Mouse (Mus musculus): ENCODE data around the gene Os9. TPM values are rescaled to one million over a fixed set of nuclear protein-coding genes. Genes with fewer than 3 reads are reported as not detected.

The Os9 gene
- polyA plus RNA-seq, 1 experiment = 111 TPM

GRCm38 (mm10) chr10:127150471-127150872 is 29.5 kb upstream of the Os9 start:
- no peak for DNase-seq
- no peak overlapping the region for H3K4me3 ChIP-seq (replicated peaks; ENCODE audit: extremely low read depth, low read depth, low read length)
- no peaks in the 10 kb centered on the region for H3K4me1 ChIP-seq (ENCODE audit: control insufficient read depth, insufficient read depth, low read length)
- TF ChIP-seq POLR2A (IDR thresholded peaks at IDR 0.05; ENCODE audit: borderline replicate concordance, extremely low read depth, low read depth, low read length) (no peak), CTCF (IDR thresholded peaks at IDR 0.05; ENCODE audit: insufficient read depth, low read length) (no peak)
- WGBS = 64% methylated on average over 4 of the region's 4 CpGs

GRCm38 (mm10) chr10:127147135-127147534 is 26.2 kb upstream of the Os9 start:
- WGBS = 60% methylated on average over 6 of the region's 6 CpGs
- DNase-seq = no peak
- Histone ChIP-seq H3K4me3 (replicated peaks; ENCODE audit: extremely low read depth, low read depth, low read length) (no peak overlapping the region), H3K4me1 (ENCODE audit: control insufficient read depth, insufficient read depth, low read length) (no peaks in the 10 kb centered on the region)
- TF ChIP-seq POLR2A (IDR thresholded peaks at IDR 0.05; ENCODE audit: borderline replicate concordance, extremely low read depth, low read depth, low read length) (no peak), CTCF (IDR thresholded peaks at IDR 0.05; ENCODE audit: insufficient read depth, low read length) (no peak)

- no peak for DNase-seq
- Histone ChIP-seq H3K4me3 (replicated peaks; ENCODE audit: extremely low read depth, low read depth, low read length) (no peak overlapping the region), H3K4me1 (ENCODE audit: control insufficient read depth, insufficient read depth, low read length) (no peaks in the 10 kb centered on the region)
- WGBS = 57% methylated on average over 5 of the region's 5 CpGs
- TF ChIP-seq CTCF (IDR thresholded peaks at IDR 0.05; ENCODE audit: insufficient read depth, low read length) = no peak
- no peak for TF ChIP-seq POLR2A (IDR thresholded peaks at IDR 0.05; ENCODE audit: borderline replicate concordance, extremely low read depth, low read depth, low read length)
Measured at GRCm38 (mm10) chr10:127145303-127145702, 24.4 kb upstream of the Os9 start.

GRCm38 (mm10) chr10:127144536-127144935 is 23.6 kb upstream of the Os9 start:
- no peak overlapping the region for H3K4me3 ChIP-seq (replicated peaks; ENCODE audit: extremely low read depth, low read depth, low read length)
- TF ChIP-seq CTCF (IDR thresholded peaks at IDR 0.05; ENCODE audit: insufficient read depth, low read length) = no peak
- no peak for TF ChIP-seq POLR2A (IDR thresholded peaks at IDR 0.05; ENCODE audit: borderline replicate concordance, extremely low read depth, low read depth, low read length)
- no peak for DNase-seq
- H3K4me1 ChIP-seq (ENCODE audit: control insufficient read depth, insufficient read depth, low read length) = no peaks in the 10 kb centered on the region
- 64% methylated on average over 7 of the region's 7 CpGs for WGBS

GRCm38 (mm10) chr10:127143228-127143627 is 22.3 kb upstream of the Os9 start:
- no peaks in the 10 kb centered on the region for H3K4me1 ChIP-seq (ENCODE audit: control insufficient read depth, insufficient read depth, low read length)
- no peak for DNase-seq
- H3K4me3 ChIP-seq (replicated peaks; ENCODE audit: extremely low read depth, low read depth, low read length) = no peak overlapping the region
- WGBS = 87% methylated on average over 8 of the region's 8 CpGs
- TF ChIP-seq CTCF (IDR thresholded peaks at IDR 0.05; ENCODE audit: insufficient read depth, low read length) (no peak), POLR2A (IDR thresholded peaks at IDR 0.05; ENCODE audit: borderline replicate concordance, extremely low read depth, low read depth, low read length) (no peak)

- no peak for DNase-seq
- WGBS = 38% methylated on average over 8 of the region's 8 CpGs
- H3K4me3 ChIP-seq (replicated peaks; ENCODE audit: extremely low read depth, low read depth, low read length) = no peak overlapping the region
- no peaks in the 10 kb centered on the region for H3K4me1 ChIP-seq (ENCODE audit: control insufficient read depth, insufficient read depth, low read length)
- no peak for TF ChIP-seq POLR2A (IDR thresholded peaks at IDR 0.05; ENCODE audit: borderline replicate concordance, extremely low read depth, low read depth, low read length)
Measured at GRCm38 (mm10) chr10:127141500-127141899, 20.6 kb upstream of the Os9 start.

- 66% methylated on average over 11 of the region's 11 CpGs for WGBS
- Histone ChIP-seq H3K4me1 (ENCODE audit: control insufficient read depth, insufficient read depth, low read length) (no peaks in the 10 kb centered on the region), H3K4me3 (replicated peaks; ENCODE audit: extremely low read depth, low read depth, low read length) (no peak overlapping the region)
- no peak for DNase-seq
- no peak for TF ChIP-seq POLR2A (IDR thresholded peaks at IDR 0.05; ENCODE audit: borderline replicate concordance, extremely low read depth, low read depth, low read length)
- TF ChIP-seq CTCF (IDR thresholded peaks at IDR 0.05; ENCODE audit: insufficient read depth, low read length) = no peak
Measured at GRCm38 (mm10) chr10:127140971-127141370, 20.0 kb upstream of the Os9 start.

- no peak for DNase-seq
- WGBS = 71% methylated on average over 18 of the region's 18 CpGs
- TF ChIP-seq CTCF (IDR thresholded peaks at IDR 0.05; ENCODE audit: insufficient read depth, low read length) (no peak), POLR2A (IDR thresholded peaks at IDR 0.05; ENCODE audit: borderline replicate concordance, extremely low read depth, low read depth, low read length) (no peak)
- H3K4me1 ChIP-seq (ENCODE audit: control insufficient read depth, insufficient read depth, low read length) = no peaks in the 10 kb centered on the region
- no peak overlapping the region for H3K4me3 ChIP-seq (replicated peaks; ENCODE audit: extremely low read depth, low read depth, low read length)
Measured at GRCm38 (mm10) chr10:127138328-127139141, 17.6 kb upstream of the Os9 start.

- no peak for DNase-seq
- H3K4me3 ChIP-seq (replicated peaks; ENCODE audit: extremely low read depth, low read depth, low read length) = no peak overlapping the region
- TF ChIP-seq POLR2A (IDR thresholded peaks at IDR 0.05; ENCODE audit: borderline replicate concordance, extremely low read depth, low read depth, low read length) (no peak), CTCF (IDR thresholded peaks at IDR 0.05; ENCODE audit: insufficient read depth, low read length) (no peak)
- H3K4me1 ChIP-seq (ENCODE audit: control insufficient read depth, insufficient read depth, low read length) = no peaks in the 10 kb centered on the region
- WGBS = 72% methylated on average over 3 of the region's 3 CpGs
Measured at GRCm38 (mm10) chr10:127137896-127138295, 17.0 kb upstream of the Os9 start.

- TF ChIP-seq POLR2A (IDR thresholded peaks at IDR 0.05; ENCODE audit: borderline replicate concordance, extremely low read depth, low read depth, low read length) = no peak
- Histone ChIP-seq H3K4me1 (ENCODE audit: control insufficient read depth, insufficient read depth, low read length) (no peaks in the 10 kb centered on the region), H3K4me3 (replicated peaks; ENCODE audit: extremely low read depth, low read depth, low read length) (no peak overlapping the region)
- 59% methylated on average over 4 of the region's 4 CpGs for WGBS
- DNase-seq = no peak
Measured at GRCm38 (mm10) chr10:127136510-127136909, 15.6 kb upstream of the Os9 start.

Data from lung, adult 2 months (tissue).